Mouse (Mus musculus) lung, adult 18-20 months (tissue): ENCODE results near the gene Myl12a.

ENCODE experiments used
- DNase-seq, 2 experiments: peaks; one replicate each; pipeline ENCODE4 v3.0.0; 2022; ENCODE audit warnings: mixed read lengths in 2 of 2

The Myl12a gene

DNA sequence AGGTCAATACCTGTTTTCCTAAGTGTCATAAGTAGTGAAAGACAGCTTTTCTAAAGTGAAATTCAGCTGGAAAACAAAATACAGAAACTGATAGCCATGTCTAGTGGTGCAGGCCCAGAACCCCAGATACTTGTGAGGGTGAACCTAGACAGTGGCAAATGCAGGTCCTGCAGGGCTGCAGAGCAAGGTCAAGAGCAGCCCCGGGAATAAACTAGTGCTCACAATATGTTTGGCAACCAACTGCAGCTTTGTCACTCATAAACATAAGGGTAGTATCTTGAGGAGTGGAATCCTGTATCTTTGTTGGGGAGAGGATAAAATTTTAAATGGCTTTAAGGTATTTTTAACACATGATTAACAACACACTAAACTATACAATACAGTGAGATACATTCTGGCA lies 7.1 kb upstream of the Myl12a start:
- no peak for DNase-seq

DNA sequence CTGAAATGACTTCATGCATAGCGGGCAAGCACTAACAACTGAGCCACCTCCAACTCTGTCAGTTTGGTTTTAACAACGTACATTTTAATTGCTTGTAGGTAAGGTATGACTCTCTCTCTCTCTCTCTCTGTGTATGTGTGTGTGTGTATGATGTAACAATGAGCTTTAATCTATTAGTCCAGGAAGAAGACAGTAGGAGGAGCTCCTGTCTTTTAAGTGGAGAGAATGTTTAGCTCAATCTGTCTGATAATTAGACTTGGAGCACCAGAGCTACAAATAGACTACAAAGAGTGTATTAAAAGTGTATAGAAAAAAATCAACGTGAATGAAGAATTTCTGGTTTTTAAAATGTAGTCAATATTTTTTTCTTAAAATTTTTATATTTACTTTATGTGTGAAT lies 6.0 kb upstream of the Myl12a start:
- DNase-seq, result no peak

DNA sequence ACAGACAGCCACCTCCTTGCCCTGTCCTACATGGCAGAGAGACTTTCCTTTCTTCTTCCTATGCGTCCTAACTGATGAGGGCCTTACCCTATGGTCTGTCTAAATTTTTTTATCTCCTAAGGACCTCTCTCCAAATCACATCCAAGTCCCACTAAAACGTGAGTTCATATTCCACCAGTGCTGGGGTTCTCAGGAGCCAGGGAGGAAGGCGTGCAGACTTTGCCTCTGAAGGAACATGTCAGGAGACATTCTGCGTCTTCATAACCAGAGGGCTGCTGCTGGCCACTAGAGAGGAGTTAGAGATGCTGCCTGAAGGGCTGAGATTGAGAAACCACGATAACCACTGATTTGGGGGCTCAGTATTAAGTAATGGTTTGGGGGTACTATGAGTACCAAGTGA lies 4.3 kb upstream of the Myl12a start:
- DNase-seq, result no peak

DNA sequence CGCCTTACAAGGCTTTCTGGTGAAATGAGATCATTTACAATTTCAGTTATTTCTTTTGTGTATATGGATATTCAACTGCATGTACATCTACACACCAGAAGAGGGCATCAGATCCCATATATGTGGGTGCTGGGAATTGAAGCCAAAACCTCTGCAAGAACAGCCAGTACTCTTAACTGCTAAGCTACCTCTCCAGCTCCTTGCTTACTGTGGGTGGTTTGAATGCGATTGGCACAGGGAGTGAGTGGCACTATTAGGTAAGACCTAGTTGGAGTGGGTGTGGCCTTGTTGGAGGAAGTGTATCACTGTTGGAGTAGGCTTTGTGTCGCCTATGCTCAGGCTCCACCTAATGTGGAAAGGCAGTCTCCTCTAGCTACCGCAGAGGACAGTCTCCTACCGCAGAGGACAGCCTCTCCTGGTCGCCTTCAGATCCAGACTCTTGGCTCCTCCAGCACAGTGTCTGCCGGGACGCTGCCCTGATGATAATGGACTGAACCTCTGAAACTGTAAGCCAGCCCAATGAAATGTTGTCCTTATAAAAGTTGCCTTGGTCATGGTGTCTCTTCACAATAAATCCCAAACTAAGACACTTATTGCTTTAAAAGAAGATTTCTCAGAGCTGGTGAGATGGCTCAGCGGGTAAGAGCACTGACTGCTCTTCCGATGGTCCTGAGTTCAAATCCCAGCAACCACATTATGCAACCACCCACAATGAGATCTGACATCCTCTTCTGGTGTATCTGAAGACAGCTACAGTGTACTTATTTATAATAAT lies 1.7 kb upstream of the Myl12a start:
- DNase-seq, result peak; percentile 74 to 81

DNA sequence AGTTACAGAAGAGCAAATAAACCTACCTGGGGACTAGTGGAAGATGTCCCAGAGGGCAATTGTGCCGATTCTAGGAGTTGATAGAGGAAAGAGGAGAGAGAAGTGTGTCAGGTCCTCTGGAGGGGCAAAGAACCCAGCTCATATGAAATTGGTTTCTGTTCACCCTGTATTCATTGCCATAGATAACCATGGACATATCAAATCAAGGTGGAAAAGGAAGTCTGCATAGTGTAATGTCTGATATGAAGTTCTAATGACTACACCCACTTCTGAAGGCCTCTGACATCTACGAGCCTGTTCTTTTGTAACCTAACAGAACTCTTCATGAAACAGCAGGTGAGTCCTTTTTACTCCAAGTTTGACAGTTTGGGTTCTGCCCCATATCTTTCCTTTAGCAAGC lies 1.0 kb upstream of the Myl12a start:
- DNase-seq, result no peak

DNA sequence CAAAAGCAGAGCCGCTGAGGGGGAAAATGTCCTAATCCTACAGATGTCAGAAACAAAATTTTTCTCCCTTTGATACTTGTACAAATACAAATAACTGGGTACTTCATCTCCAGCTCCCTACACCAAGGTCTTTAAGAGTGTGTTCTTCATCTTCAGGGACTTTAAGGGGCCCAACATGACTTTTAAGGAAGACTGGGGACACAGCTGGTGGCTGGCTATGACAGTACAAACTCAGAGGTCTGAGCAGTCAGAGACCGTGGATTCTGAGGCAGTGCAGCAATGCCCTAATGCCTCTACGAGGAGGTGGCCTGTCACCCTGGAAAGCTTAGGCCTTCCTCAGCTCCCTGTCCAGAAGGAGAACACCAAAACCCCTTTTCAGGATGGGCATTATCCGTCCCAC lies 434 bp upstream of the Myl12a start:
- no peak for DNase-seq

DNA sequence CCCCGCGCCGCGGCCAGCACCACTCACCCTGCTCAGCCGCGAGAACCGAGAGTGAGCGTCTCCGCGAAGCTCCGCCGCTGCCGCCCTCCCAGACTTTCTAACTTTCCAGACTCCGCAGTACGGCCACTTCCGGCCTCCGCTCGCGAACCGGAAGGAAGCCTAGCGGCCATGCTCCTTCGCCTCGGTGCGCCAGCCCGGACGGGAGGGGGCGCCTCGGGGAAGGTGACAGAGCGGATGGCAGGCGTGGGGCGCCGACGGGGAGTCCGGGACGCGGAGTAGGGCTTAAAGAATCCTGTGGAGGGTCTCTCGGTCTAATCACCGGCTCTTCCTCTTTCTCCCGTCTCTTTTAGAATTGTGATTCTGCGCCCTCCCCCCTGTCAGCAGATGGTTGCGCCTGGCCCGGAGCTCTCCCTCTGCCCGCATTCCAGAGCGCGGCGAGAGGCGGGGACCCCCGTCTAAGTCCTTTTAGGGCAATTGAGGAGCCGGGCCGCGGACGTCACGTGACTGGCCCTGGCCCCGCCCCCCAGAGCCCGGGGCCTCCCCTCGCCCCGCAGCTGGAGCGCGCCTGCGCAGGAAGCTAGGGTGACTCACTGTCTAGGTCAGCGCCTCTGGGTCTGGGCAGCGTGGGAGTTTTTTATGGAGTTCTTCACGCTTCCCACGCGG lies 466 bp downstream of the Myl12a start, which contains the start of gene Myom1:
Gene Myom1 (plus strand): TSS at position 553 of the 663 bp plus-strand sequence.
- peak; percentile 99 for DNase-seq

DNA sequence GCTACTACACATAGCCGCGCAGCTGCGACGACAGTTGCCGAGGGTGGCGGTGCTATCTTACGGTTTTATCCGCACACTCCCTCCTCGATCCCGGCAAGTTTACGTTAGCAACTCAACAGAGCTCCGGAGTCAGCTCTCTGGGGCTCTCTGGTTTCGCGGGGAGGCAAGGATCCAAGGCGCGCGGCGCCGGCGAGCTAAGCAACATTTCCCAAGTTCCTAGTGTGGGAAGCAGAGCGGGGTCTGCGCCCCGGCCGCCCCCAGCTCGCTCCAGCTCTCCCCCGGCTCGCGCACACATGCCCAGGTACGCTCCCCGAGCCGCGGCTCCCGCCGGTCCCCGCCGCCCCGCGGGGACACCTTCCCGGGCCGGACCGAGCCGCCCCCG lies 988 bp downstream of the Myl12a start:
- DNase-seq, result peak; percentile 50

DNA sequence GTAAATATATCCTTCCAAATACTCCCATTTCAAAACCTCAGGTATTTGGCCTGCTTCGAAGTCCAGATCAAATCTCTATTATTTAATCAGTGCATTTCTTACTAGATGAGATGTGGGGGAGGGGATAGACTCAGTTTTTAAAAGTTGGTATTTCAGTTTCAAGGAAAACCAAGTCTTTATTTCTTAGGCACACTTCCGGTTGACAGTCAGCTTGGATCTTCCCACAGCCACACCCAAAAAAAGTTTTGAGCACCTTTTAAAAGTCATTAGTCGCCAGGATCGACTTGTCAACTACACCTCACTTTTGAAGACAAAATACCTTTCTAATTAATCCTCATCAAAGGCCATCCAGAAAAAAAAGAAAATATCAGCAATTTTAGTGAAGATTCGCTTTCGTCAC lies 1.6 kb downstream of the Myl12a start:
- DNase-seq, result no peak

DNA sequence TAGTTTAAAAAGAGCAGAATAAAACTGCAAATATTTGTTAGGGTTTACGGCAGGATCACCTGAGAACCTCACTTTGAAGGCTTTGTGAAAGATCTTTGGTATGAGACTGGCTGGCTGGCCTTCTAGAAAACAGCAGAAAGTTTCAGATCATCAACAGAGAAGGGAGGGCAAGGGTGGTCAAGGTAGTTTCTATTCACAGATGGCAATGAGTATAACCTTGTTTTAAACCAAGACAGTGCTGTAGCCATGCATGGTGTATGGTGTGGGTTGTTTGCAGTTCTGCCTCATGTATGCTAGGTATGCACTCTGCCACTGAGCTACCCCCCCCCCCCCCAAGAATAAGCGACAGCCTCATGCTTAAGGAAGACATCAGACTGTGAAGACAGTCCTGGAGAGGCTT lies 2.4 kb downstream of the Myl12a start:
- no peak for DNase-seq

DNA sequence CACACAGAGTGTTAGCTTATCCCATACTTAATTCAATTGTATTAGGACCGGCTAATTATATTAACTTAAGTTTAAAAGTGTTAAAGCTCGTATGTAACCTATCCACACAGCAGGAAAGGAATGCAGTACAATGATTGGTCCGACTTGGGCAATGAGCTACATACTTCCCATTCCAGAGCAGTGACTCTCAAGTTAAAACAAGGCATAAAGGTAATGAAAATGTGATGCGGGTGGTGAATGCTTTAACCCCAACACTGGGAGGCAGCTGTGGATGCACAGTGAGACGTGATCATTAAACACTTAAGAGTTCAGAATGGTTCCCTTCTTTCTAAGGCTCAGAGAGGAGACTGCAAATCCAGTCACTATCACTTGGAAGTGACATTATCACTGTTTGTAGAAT lies 3.5 kb downstream of the Myl12a start:
- DNase-seq, result peak in 1 of 2 experiments; percentile 49

DNA sequence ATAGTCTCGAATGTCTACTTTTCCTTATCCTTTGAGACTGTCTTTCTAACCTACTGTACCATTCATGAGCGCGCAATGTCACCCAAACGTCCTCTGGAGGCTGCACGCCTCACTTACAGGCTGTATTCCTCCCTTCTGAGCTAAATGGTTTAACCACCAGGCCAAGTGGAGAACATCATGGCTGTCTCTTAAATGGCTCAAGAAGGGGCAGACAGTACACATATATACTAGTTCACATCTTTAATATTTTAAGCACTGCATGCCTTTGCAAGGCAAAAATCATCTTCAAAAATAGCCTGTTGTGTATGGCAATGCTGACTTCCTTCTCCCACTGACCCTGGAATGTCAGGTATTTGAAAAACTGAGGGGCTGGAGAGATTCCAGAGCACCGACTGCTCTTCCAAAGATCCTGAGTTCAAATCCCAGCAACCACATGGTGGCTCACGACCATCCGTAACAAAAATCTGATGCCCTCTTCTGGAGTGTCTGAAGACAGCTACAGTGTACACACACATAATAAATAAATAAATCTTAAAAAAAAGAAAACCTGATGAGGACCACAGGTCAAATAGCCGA lies 4.2 kb downstream of the Myl12a start:
- DNase-seq, result no peak

DNA sequence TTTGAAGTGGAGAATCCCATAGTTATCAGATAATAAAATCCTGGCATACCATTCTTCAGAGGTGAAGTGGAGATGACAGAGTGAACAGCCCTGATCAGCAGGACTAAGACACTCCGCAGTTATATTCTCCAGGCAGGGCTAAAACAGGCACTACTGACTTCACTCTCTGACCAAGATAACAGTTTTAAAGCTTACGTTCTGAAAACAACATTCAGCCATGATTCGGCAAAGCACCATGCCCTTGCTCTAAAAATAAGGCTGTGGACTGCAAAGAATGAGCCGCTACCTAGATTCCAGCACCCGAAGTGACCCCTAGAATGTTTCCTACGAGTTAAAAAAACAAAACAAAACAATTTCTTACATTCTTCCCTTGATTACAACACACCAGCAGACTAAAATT lies 4.8 kb downstream of the Myl12a start:
- DNase-seq, result no peak

DNA sequence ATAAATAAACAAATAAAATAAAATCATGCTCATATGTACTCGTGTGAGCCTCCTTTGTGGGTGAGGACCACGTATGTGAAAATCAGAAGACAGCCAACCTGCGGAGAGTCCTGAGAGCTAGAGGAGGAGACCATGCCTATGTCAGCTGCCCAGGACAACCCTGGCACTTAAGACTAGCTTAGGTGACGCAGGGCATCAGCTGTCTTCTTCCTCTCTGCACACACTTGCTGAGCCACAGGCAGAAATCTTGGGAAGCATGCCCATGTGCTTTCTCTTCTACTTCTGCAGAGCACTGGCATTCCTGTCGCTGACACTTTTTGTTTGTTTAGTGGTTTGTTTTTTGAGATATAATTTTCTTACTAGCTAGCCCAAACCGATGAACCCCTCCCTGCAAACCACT lies 7.1 kb downstream of the Myl12a start:
- no peak for DNase-seq

DNA sequence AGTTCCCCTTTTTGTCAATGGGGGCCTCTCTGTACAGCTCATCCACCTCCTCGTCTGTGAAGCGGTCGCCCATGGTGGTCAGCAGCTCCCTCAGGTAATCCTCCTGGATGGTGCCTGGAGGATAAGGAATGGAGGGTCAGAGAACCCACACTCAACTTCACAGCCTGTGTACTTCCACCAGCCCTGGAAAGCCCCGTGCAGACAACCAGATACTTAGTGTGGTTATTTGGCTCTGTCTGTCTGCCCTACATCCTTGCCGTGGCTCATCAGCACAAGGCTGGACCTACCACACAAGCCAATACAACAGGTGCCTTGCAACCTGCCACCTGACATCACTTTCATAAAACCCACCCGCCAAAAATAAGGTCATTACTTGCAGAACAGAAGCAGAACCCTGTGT lies 8.0 kb downstream of the Myl12a start:
- DNase-seq, result no peak

DNA sequence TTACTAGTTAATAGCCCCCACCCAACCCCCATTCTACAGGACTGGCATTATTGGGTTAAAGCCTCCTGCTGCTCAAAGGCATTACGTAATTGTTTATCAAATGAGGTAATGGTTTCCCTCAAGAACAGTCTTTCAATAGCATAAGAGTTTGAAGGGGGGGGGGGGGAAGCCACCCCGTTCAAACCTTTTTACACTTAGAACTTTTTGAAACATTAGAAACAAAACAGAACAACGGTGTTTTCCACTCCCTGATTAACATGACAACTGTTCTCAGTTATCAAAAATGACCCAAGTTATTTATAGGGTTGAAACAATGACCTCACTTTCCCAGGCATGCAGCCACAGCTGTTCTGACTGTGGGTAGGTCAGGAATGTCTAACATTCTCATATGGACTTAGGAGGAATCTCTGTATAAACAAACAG lies 9.3 kb downstream of the Myl12a start:
- peak; percentile 50 to 74 for DNase-seq

DNA sequence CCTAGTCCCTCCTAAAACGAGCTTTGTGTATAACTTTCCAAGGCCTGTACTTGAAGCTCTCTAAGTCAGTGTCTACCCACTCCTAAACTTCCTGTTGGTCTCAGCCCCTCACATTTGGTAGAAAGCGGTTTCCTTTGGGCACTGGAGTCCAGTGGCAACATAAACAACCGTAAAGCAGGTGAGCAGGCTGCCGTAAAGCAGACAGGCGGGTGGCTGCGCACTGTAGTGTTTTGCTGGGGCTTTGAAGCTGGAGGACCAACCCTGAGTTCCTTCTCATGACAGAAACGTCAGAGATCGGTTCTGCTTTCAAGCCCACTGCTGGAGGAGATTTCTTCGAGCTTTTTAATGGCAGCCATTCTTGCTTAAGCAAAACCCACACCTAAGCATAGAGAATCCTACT lies 10.0 kb downstream of the Myl12a start:
- DNase-seq, result no peak

DNA sequence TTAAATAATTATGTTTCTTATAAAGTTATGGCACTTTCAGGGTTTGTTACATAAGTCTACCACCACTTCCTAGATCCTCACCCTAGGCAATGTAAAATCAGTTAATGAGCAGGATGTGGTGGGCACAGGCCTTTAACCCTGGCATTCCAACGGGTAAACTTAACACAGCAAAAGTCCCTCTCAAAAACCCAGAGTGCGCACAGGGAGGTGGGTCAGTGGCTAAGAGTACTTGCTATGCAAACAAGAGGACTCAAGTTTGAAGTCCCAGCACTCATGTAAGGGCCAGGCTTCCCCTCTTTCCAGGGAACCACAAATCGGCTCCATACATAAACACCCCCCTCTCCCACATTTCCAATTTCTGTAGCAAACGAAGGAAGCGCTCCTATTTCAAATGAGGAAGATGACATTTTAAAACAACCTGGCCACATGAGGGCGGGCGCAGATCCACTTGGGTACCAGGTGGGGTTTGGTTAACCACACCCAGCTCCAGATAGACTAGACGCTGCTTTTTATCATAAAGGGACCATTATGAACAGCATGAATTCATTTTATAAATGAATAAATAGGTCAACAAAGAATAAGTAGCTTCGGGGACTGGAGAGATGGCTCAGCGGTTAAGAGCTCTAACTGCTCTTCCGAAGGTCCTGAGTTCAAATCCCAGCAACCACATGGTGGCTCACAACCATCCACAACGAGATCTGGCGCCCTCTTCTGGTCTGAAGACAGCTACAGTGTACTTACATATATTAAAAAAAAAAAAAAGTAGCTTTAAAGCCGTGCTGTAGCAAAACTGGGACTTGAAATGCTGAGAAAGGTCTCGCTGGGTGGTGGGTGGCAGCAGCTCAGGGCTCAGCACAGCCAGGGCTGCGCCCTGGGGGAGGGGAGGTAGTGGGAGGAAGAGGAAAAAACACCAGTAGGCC lies 10.7 kb downstream of the Myl12a start:
- DNase-seq, result peak; percentile 66 to 68

DNA sequence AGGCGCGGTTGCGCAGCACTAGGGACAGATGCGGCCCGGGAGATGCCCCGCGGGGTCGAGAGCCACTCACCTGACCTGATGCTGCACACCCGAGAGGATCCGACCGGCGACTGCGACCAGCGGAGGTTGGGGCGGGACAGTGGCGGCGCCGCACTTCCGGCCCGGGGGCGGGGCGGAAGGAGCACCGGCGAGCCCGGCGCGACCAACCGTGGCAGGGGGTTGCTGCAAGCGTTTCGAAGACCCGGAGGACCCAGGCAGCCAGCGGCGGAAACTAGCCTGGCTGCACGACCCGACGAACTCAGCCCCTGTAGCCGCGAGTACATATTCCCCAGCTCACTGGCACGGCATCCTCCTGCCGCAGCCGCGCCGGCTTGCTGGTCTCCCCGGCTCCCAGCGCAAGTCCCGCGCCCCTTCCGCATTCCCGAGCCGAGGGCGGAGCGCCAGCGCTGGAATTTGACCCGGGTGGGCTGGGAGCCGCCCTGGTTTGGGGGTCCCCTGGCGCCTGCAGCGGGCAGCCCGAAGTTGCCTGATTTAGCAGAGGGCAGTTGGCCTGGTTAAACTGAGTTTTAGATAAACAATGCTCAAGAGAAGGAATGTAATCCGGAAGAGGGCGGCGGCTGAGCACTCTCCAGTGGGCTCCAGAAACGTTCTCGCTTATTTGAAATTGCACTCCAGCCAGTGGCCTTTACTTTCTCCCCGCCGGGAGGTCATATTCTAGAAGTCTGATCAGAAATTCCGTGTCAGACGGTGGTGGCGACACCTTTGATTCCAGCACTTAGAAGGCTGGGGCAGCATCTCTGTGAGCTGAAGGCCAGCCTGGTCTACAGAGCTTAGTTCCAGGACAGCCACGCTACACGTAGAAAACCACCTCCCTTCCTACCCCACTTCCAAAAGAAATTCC lies 12.0 kb downstream of the Myl12a start:
- DNase-seq, result peak; percentile 87 to 90

DNA sequence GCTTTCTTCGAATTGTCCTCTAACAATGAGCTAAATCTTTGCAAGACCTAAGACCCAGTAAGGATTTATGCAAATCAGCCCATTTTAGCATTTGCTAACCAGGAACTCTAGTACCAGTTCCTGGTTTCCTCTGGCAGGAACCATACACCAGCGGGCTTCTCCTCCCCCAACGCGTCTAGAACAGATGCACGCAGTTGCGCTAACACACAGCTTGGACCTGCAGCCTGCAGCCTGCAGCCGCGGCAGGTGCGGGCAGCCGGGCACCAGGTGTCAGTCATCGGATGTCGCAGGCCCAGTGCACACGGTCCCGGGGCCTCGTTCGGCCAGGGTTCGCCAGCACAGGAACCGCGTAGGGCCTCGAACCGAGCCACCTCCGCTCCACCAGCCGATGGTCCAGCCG lies 12.7 kb downstream of the Myl12a start:
- DNase-seq, result peak; percentile 56 to 59

DNA sequence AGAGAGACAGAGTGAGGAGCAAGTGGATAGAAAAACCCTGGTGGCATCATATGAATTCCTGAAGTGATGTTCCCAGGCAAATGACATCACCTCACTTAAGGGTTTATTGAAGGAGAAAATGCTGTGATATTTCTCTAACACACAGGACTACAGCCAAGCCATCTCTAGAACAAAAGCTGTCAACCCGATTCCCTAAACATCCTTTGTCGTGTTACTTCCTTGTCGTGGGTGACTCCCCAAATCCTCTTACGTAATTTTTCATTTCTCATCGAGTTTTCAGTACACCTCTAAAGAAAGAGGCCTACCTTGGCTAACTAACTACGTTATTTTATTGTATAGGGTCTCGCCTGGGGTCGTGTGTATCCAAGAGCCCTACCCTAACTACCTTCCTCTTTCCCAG lies 13.2 kb downstream of the Myl12a start:
- no peak for DNase-seq

DNA sequence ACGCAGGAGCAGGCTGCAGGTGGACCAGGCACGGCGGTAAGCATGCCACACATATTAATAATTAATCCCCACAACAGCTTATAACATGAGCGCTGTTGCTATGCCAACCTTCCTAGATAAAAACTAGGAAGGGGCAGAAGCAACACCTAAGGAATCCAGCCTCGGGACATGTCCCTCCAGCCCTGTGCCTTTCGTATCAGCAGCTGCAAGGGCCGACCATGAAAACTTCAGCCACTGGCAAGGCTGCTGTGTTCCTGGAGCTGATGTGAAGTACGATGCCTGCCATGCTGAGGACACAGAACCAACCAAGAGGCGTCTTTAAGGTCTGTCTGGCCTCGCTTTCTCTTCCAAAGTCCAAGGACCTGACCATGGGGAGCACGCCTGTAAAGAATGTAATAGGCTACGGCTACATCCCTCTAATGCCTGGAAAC lies 14.3 kb downstream of the Myl12a start:
- DNase-seq, result no peak
